Mouse (Mus musculus): ENCODE data around the gene Procr.
"Not testable (repeated sequence)": the region's sequence is repeated elsewhere in the genome, so short reads cannot be mapped to it uniquely, and the experiment has no call there.

Gene Procr

DNA sequence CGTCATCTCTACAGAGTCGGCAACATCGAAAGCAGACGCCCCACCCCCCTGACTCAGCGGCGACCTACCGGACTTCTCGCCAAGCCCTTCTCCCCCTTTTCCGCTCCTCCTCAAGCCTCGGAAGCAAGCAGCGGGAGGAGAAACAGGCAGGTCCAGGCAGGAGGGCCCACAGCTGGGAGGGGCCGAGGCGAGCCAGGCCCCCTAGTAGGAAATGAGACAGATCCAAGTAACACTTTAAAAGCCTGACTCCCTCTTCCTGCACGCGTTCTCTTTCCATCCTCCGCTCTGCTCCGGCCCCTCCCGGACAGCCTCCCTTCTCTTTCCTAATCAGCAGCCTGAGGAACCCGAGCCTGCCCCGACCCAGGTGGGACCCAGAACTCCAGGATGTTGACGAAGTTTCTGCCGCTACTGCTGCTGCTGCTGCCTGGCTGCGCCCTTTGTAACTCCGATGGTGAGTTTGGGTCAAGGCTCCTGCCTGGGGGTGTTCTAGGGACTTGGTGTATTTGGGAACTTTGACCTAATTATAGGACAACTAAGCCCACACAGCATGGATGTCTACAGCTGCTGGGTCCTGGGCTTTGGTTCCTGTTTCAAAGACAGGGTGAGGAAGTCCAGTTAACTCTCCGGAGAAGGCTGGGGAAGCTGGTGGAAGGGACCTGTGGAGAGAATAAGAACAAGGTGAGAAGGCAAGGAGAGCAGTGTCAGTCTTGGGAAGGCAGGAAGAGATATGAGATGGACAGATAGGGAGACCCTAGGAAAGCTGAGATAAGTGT is at the start of gene Procr:
Gene Procr (plus strand): TSS at position 104 of the 773 bp plus-strand sequence.
- no peak for DNase-seq

DNA sequence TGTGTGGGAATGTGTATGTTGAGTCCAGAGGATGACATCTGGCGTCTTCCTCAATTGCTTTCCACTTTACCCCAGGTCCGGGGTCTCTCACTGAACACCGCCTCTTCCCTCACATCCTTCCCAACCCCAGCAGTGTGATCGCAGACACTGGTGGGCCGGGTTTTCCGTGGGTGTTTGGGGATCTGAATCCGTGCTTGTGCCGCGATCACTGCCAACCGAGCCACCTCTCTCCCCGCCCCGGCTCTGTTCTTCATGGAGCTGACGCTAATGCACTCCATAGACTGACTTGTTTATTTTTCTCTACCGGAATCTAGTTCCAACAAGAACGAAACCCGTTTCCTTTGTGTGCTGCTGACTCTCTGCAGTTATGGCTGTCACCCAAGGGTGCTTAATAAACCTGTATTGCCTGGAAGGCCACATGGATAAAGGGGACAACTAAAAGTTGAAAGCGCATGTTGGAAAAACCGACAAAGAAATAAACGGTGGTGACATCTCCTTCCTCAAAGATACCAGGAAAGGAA is 49.5 kb upstream of the Procr start:
- no peak for DNase-seq

DNA sequence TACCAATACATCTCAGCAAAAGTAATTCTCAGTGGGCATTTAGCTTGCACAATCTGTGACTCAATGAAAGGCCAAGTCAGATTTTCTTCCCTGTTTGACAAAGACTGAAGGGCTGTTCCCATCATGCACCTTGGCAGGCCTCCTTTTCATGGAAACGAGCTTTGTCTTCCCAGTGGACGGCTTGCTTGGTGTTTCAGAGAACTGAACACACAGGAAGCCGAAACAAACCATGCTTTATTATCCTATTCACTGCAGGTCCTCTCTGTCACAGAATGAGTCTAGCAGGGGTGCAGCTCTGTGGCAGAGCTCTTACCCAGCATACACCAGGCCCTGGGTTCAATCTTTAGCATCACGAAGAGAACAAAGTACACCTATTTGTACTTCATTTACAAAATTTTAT is 47.3 kb upstream of the Procr start:
- no peak for DNase-seq

DNA sequence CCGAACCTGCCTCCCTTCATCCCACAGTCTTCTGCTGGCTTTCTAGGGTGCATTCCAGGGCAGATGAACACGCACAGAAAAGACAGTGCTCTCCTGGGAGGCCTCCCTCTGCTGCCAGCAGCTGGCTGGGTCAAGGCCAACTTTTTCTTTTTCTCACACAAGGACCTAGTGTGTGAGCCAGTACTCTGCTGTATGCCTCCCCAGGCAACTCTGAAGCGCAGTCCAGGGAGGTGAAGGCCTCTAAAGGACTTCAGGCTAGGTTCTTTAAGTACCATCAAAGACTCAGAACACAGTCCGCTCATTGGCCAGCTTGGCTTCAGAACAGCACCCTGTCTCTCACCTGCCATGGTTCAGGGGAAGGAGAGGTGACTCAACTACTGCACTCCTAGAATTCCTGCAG is 43.7 kb upstream of the Procr start:
- DNase-seq: no peak

GRCm38 (mm10) chr2:155710557-155710956 is 40.4 kb upstream of the Procr start:
- DNase-seq: no peak

- DNase-seq: no peak
Observed at GRCm38 (mm10) chr2:155717082-155717990, 33.6 kb upstream of the Procr start.

- no peak for DNase-seq
Observed at GRCm38 (mm10) chr2:155720585-155720984, 30.3 kb upstream of the Procr start.

- no peak for DNase-seq
Observed at GRCm38 (mm10) chr2:155724036-155724435, 26.9 kb upstream of the Procr start.

DNA sequence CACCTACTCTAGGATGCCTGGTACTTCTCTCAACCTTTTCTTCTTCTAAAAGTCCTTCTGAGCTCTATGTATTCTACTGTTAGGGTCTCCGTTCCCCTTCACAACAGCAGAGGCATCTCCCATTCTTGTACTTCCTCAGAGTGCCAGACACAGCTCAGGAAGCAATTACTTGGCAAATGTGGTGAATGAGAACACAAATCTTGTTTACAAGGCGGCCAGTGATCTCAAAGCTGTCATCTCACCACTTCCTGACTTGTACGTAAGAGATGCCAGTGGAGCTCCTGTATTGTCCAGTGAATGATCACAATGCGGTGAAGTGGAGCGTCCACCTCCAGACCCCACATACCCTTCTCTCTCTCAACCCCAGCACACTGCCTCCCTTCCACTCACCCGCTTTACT is 26.4 kb upstream of the Procr start:
- DNase-seq: no peak

DNA sequence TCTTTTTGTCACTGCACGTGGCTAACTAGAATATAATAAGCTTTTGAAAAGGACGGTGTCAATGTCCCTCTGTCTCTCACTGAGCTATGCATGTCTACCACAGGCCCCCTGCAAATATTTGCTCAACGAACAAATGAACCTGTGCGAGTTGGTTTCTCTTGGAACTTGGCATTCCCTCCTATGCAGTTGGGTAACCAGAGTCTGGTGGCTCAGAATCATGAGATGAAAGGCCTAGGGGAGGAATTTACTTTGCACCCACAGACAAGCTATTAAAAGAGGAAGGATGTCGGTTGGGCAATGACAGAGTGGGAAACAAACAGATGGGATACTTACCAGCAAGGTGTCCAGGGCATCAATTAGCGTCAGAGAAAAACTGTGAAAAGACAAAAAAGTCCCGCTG is 24.6 kb upstream of the Procr start:
- DNase-seq: no peak

DNA sequence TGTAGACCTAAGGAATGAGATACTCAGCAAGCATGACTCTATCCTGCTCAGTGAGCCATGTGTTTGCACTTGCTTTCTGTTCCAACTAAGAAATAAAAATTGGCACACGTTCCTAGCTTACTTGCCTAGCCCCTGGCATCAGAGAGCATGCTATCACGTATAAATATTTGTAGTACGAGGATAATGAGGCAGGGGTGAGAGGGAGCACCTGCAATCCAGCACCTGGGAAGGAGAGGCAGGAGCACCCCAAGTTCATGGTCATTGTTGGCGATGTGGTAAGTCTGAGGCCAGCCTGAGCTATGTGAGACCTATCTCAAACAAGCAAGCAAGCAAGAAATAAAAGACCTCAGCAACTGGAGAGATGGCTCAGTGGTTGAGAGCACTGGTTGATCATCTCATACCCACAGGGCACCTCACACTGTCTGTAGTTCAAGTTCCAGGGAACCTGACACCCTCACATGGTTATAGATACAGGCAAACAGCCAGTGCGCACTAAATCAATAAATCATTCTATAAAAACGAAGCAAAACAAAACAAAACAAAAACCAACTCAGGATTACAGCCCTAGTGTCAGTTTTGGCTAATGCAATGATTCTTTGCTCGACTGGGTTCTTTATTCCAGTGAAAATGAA is 23.0 kb upstream of the Procr start:
- DNase-seq: no peak

GRCm38 (mm10) chr2:155728742-155729141 is 22.2 kb upstream of the Procr start:
- DNase-seq: no peak

- DNase-seq: peak; percentile 90
Observed at GRCm38 (mm10) chr2:155729158-155729645, 21.7 kb upstream of the Procr start, which contains the start of gene Edem2. Edem2 (minus strand) TSS chr2:155729475.

DNA sequence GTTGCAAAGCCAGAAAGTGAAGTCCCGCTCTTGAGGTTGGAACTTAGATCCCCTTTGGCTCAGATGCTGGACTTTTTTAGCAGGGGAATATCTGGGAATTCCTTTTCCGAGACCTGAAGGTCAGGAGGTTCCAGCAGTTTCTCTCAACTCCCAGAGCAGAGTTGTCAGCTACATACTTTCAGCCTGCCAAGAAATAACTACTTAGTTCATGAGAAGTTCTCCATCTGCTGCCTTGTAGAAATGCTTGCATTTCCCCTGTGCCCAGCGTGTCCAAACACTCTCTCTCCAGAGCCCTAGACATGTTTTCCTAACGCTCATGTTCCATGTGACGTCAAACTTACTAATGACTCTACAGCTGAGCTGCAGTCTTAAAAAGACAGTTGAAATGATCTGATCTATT is 15.8 kb upstream of the Procr start:
- DNase-seq: no peak

GRCm38 (mm10) chr2:155735766-155736165 is 15.2 kb upstream of the Procr start, which contains the start of gene Gm17581:
Gm17581 (minus strand) TSS chr2:155735866.
- DNase-seq: not testable (repeated sequence)

DNA sequence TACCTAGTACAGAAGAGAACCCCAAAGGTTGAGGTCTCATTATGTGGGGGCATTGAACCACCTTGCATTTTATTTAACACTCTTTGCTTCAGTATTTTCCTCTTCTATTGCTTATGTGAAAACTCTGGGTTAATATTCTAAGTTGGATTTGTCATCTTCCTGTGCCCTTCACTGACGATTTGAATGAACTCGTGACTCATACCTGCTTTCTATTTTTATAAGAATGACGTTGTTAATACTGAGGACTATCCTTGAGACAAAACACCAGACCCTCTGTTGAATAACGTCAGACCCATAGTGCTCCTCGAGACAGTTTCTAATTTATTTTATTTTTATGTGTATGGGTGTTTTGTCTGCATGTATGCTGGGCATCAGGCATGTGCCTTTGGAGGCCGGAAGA is 14.0 kb upstream of the Procr start:
- DNase-seq: no peak

DNA sequence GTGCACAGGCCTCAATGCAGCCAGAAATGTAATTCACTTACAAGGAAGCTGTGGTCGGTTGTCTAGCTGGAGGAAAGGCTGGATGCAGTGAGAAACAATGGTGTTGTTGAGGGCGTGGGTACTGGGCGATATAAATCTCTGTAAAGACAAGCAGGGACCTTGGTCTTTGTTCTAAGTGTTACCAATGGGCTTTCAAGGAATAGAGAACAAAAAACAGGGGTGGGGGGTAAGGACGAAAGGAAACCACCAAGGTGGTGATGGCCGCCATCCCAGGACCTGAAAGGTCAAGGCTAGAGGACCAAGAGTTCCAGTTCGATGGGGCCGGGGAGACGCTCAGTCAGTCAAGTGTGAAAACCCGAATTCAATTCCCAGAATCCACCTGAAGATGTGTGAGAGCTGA is 13.1 kb upstream of the Procr start:
- DNase-seq: no peak

GRCm38 (mm10) chr2:155742211-155742610 is 8.7 kb upstream of the Procr start:
- DNase-seq: no peak

DNA sequence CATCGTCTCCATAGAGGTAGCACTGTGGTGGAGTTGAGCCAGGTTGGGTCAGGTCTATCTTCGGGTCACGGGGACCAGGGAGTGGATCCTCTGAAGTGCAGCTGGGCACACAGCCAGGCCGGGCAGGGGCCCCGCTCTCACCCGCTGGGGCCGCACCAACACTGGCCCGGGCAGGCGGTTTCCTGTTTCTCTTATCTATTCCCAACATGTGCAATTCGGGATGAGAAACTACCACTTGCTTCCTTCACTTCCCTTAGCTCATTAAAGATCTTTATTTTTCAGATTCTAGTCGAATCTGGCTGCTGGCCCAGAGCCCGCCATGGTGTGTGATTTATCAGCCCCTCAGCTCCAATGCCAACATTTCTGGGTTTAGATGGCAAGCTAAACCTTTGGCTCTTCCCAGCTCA is 8.0 kb upstream of the Procr start:
- DNase-seq: no peak

DNA sequence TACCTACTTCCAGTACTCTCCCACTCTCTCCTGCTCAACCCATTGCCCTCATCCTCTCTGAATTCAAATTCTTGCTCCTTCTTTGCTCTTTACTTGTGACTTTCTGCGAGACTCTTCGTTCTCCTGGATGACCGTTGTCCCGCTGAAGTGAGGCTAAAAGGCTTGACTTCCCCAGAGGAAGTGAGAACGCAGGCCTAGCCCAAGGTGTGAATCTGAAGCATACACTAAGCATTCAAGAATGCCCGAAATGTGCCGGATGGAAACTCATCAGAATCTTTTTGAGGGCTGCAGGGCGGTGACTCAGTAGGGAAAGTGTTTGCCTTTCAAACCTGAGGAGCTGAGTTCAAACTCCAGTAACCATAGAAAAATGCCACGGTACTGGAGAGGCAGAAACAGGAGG is 7.6 kb upstream of the Procr start:
- no peak for DNase-seq

- no peak for DNase-seq
Observed at GRCm38 (mm10) chr2:155745487-155745886, 5.4 kb upstream of the Procr start.

DNA sequence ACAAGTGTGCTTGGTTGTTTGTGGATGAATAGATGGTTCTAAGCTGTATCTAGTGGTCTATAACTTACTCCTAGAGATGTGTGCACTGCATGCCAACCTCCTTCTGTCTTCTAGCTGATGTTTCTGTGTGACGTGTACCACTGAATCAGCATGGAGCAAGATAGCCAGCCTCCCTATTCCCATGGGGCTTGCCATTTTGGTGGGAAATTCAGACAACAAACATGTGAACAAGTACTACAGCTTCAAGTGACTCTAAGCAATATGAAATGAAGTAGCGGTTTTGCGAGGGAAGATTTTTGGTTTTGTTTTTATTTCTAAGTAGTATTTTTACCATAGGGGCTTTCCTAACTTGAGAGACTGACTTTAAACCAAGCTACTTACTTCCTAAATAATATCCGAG is 1.5 kb upstream of the Procr start:
- no peak for DNase-seq

- DNase-seq: peak in 1 of 2 experiments; percentile 22
Observed at GRCm38 (mm10) chr2:155755746-155756145, 4.8 kb downstream of the Procr start.

Measured in cerebellum, postnatal 36 days (tissue).